In the genomic region with DNA sequence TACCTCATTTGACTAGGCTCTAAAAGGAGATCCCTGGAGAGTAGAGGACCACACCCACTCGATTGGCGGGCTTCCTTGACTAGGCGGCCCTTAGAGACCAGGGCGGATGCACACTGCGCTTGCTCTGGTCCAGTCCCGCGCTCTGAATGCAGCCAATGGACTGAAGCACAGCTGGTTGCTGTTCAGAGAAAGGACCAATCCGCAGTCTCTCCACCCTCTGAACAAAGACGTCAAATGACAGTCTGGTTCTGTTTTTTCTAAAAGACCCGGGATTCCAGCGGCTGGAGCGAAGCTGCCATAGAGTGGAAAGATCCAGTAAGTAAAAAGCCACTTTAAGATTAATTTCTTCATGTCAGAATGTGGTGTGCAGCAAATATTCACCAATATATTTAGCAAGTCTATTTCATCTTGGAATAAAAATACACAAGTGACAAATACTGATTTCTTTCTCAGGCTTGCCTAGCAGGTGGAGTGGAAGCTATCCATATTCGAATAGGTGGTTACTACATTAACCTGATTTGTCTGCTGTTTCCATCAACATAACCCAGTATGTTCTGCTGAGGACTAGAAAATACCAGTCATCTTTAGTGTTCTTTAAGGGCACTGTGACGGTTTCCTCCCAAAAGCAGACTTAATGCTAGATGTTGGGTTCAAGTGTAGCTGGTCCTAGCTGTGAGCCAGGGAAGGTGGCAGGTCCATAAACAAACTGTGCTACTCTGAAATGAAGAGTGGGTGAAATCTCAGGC, we compare ENCODE assay signal across 8 mouse cellular contexts. TPM values are rescaled to one million over a fixed set of nuclear protein-coding genes. Genes with fewer than 3 reads are reported as not detected.
DNase-seq lines count a peak whose midpoint lies in the region; ATAC-seq and TF ChIP-seq lines count a peak whose summit lies in the region.

No protein-coding gene starts in this region.

- H3K4me2 ChIP-seq in kidney, embryonic 14.5 days (replicated peaks; ENCODE audit: low read depth, low read length): peak overlapping the region; percentile 54

- peak; percentile 99 for ATAC-seq in kidney, embryonic 14.5 days (ENCODE audit: low FRiP score, low TSS enrichment)

- no peak; the same call in 1 of the 2 replicates for TF ChIP-seq POLR2A in embryonic fibroblast, embryonic 13.5 days (IDR thresholded peaks at IDR 0.05; ENCODE audit: low read depth, low read length)

- peaks cover 6% of the 10 kb centered on the region; the same call in 1 of the 2 replicates for H3K4me1 ChIP-seq in embryonic fibroblast, embryonic 13.5 days (ENCODE audit: control insufficient read depth, insufficient read depth, low read length)
- H3K4me1 ChIP-seq in heart, embryonic 10.5 days: peaks cover 12% of the 10 kb centered on the region; the same call in 1 of the 2 replicates
- no peaks in the 10 kb centered on the region for H3K4me1 ChIP-seq in kidney, embryonic 14.5 days (ENCODE audit: control insufficient read depth, insufficient read depth, low read length)

- WGBS in heart, embryonic 10.5 days: 10% methylated on average over 14 of the region's 14 CpGs
- 5% methylated on average over 14 of the region's 14 CpGs for WGBS in kidney, embryonic 14.5 days

- H3K9ac ChIP-seq in kidney, embryonic 14.5 days (ENCODE audit: low read depth, low read length): peak overlapping the region; percentile 59

- peak overlapping the region; percentile 91 for H3K4me3 ChIP-seq in embryonic fibroblast, embryonic 13.5 days (ENCODE audit: insufficient read depth, low read length)
- peak overlapping the region; percentile 57 for H3K4me3 ChIP-seq in heart, embryonic 10.5 days
- peak overlapping the region; percentile 45 for H3K4me3 ChIP-seq in kidney, embryonic 14.5 days (ENCODE audit: low read length)

- no peaks in the 10 kb centered on the region for H3K27me3 ChIP-seq in heart, embryonic 10.5 days (ENCODE audit: insufficient read depth, poor library complexity, severe bottlenecking)
- no peaks in the 10 kb centered on the region for H3K27me3 ChIP-seq in kidney, embryonic 14.5 days (ENCODE audit: control insufficient read depth, insufficient read depth, low read length)

- H3K27ac ChIP-seq in embryonic fibroblast, embryonic 13.5 days (ENCODE audit: insufficient read depth, low read length): peak overlapping the region; percentile 100
- peak overlapping the region; percentile 80 for H3K27ac ChIP-seq in heart, embryonic 10.5 days
- H3K27ac ChIP-seq in kidney, embryonic 14.5 days (ENCODE audit: low read depth, low read length): peak overlapping the region; percentile 20; the same call in 1 of the 2 replicates

- no peak for TF ChIP-seq CTCF in embryonic fibroblast, embryonic 13.5 days (IDR thresholded peaks at IDR 0.05; ENCODE audit: borderline replicate concordance, insufficient read depth, low read length)

- H3K9me3 ChIP-seq in heart, embryonic 10.5 days: no peaks in the 10 kb centered on the region
- H3K9me3 ChIP-seq in kidney, embryonic 14.5 days (ENCODE audit: control insufficient read depth, low read length): no peaks in the 10 kb centered on the region

- H3K36me3 ChIP-seq in heart, embryonic 10.5 days: peaks cover 14% of the 10 kb centered on the region
- H3K36me3 ChIP-seq in kidney, embryonic 14.5 days (ENCODE audit: control insufficient read depth, insufficient read depth, low read length): peaks cover 9% of the 10 kb centered on the region; the same call in 1 of the 2 replicates

- DNase-seq in layer of hippocampus, adult 11-12 months (ENCODE audit: low spot score): peak; percentile 70
- DNase-seq in layer of hippocampus, adult 9-10 months (ENCODE audit: low spot score): no peak
- peak; percentile 96 for DNase-seq in heart, embryonic 10.5 days (ENCODE audit: low spot score)
- DNase-seq in liver: peak; percentile 94
- DNase-seq in monocyte, adult 2 months (ENCODE audit: low read depth in 1 of 2, low spot score in 2 of 2): peak; percentile 74 to 84
- peak; percentile 74 to 82 for DNase-seq in spleen, postnatal 14 days (ENCODE audit: low spot score in 2 of 2)

RNA-seq across cellular contexts. Expression of a gene that starts 26.3 kb away (rescaled TPM):
- polyA plus RNA-seq in embryonic fibroblast, embryonic 13.5 days (2011; ENCODE audit: insufficient read length, low read depth, missing spikeins): 0.23 TPM in 1 of 2 replicates, not detected in the other
- polyA plus RNA-seq in heart, embryonic 10.5 days (2016; fragmentation: Nextera tagmentation; extraction: Ambion mirVana): 0.10 and 0.17 TPM in 2 replicates
- polyA plus RNA-seq in kidney, embryonic 14.5 days (2014; fragmentation: Nextera tagmentation; extraction: Ambion mirVana): 0.09 TPM in 2 replicates

RNA-seq across cellular contexts. Expression of a gene that starts 27.9 kb away (rescaled TPM):
- polyA plus RNA-seq in embryonic fibroblast, embryonic 13.5 days (2011; ENCODE audit: insufficient read length, low read depth, missing spikeins): 50.9 and 56.0 TPM in 2 replicates
- 20.4 and 21.3 TPM in 2 replicates for polyA plus RNA-seq in heart, embryonic 10.5 days (2016; fragmentation: Nextera tagmentation; extraction: Ambion mirVana)
- polyA plus RNA-seq in kidney, embryonic 14.5 days (2014; fragmentation: Nextera tagmentation; extraction: Ambion mirVana): 28.8 and 29.3 TPM in 2 replicates

RNA-seq across cellular contexts. Expression of a gene that starts 59.7 kb away (rescaled TPM):
- polyA plus RNA-seq in embryonic fibroblast, embryonic 13.5 days (2011; ENCODE audit: insufficient read length, low read depth, missing spikeins): 0.23 TPM in 1 of 2 replicates, not detected in the other
- not detected in 2 replicates for polyA plus RNA-seq in heart, embryonic 10.5 days (2016; fragmentation: Nextera tagmentation; extraction: Ambion mirVana)
- polyA plus RNA-seq in kidney, embryonic 14.5 days (2014; fragmentation: Nextera tagmentation; extraction: Ambion mirVana): 4.3 and 4.4 TPM in 2 replicates

Comparison
In these comparisons a context has a peak if more than half of its experiments do, and no peak if none do; other contexts are left out.
1. H3K27ac ChIP-seq: peak in every context shown above with its lines; median percentile 100 in embryonic fibroblast, embryonic 13.5 days; 80 in heart, embryonic 10.5 days; 20 in kidney, embryonic 14.5 days.